Mouse (Mus musculus): ENCODE measurements around the gene Crygb.

The Crygb gene

GRCm38 (mm10) chr1:65082188-65082587 lies at the start of gene Crygb:
Gene Crygb (minus strand): TSS chr1:65082288.
- DNase-seq (ENCODE audit: inconsistent age in 2 of 2, low spot score in 1 of 2) = no peak

- no peak for DNase-seq (ENCODE audit: inconsistent age in 2 of 2, low spot score in 1 of 2)
These were observed 49.6 kb upstream of the Crygb start for GRCm38 (mm10) chr1:65131671-65132070.

GRCm38 (mm10) chr1:65130226-65130625 lies 48.1 kb upstream of the Crygb start:
- DNase-seq (ENCODE audit: inconsistent age in 2 of 2, low spot score in 1 of 2) = no peak

GRCm38 (mm10) chr1:65129634-65130180 lies 47.6 kb upstream of the Crygb start:
- DNase-seq (ENCODE audit: inconsistent age in 2 of 2, low spot score in 1 of 2) = no peak

- no peak for DNase-seq (ENCODE audit: inconsistent age in 2 of 2, low spot score in 1 of 2)
These were observed 40.7 kb upstream of the Crygb start, which contains the start of gene D630023F18Rik for GRCm38 (mm10) chr1:65122574-65123372. Gene D630023F18Rik (minus strand): TSS chr1:65123214.

- DNase-seq (ENCODE audit: inconsistent age in 2 of 2, low spot score in 1 of 2) = no peak
These were observed 37.4 kb upstream of the Crygb start, which contains the start of gene Gm28845 for GRCm38 (mm10) chr1:65119438-65119837. Gene Gm28845 (minus strand): TSS chr1:65119558.

GRCm38 (mm10) chr1:65118150-65118913 lies 36.2 kb upstream of the Crygb start:
- DNase-seq (ENCODE audit: inconsistent age in 2 of 2, low spot score in 1 of 2) = no peak

- DNase-seq (ENCODE audit: inconsistent age in 2 of 2, low spot score in 1 of 2) = peak; percentile 26 to 79
These were observed 31.6 kb upstream of the Crygb start for GRCm38 (mm10) chr1:65113536-65114172.

- peak; percentile 50 to 77 for DNase-seq (ENCODE audit: inconsistent age in 2 of 2, low spot score in 1 of 2)
These were observed 30.7 kb upstream of the Crygb start for GRCm38 (mm10) chr1:65112807-65113196.

GRCm38 (mm10) chr1:65112031-65112806 lies 30.1 kb upstream of the Crygb start:
- DNase-seq (ENCODE audit: inconsistent age in 2 of 2, low spot score in 1 of 2) = peak; percentile 71 to 92

- no peak for DNase-seq (ENCODE audit: inconsistent age in 2 of 2, low spot score in 1 of 2)
These were observed 27.8 kb upstream of the Crygb start for GRCm38 (mm10) chr1:65109756-65110435.

GRCm38 (mm10) chr1:65109196-65109595 lies 27.1 kb upstream of the Crygb start:
- DNase-seq (ENCODE audit: inconsistent age in 2 of 2, low spot score in 1 of 2) = no peak

GRCm38 (mm10) chr1:65107654-65108279 lies 25.7 kb upstream of the Crygb start:
- peak in 1 of 2 experiments; percentile 18 for DNase-seq (ENCODE audit: inconsistent age in 2 of 2, low spot score in 1 of 2)

- no peak for DNase-seq (ENCODE audit: inconsistent age in 2 of 2, low spot score in 1 of 2)
These were observed 21.2 kb upstream of the Crygb start, which contains the start of gene Cryga for GRCm38 (mm10) chr1:65103273-65103672. Gene Cryga (minus strand): TSS chr1:65103373.

GRCm38 (mm10) chr1:65096953-65097352 lies 14.9 kb upstream of the Crygb start:
- DNase-seq (ENCODE audit: inconsistent age in 2 of 2, low spot score in 1 of 2) = no peak

- DNase-seq (ENCODE audit: inconsistent age in 2 of 2, low spot score in 1 of 2) = no peak
These were observed 9.5 kb upstream of the Crygb start for GRCm38 (mm10) chr1:65091566-65091965.

GRCm38 (mm10) chr1:65090370-65090769 lies 8.3 kb upstream of the Crygb start:
- DNase-seq (ENCODE audit: inconsistent age in 2 of 2, low spot score in 1 of 2) = peak; percentile 76 to 92

GRCm38 (mm10) chr1:65088567-65089356 lies 6.7 kb upstream of the Crygb start:
- peak in 1 of 2 experiments; percentile 18 for DNase-seq (ENCODE audit: inconsistent age in 2 of 2, low spot score in 1 of 2)
